Mouse (Mus musculus) limb, embryonic 14.5 days (tissue): ENCODE measurements around the gene Tbccd1. TPM values are rescaled to one million over a fixed set of nuclear protein-coding genes. Genes with fewer than 3 reads are reported as not detected.

ENCODE experiments used
- ATAC-seq: fragments of 200-750 bp; cut with Nextera tagmentation; 2 replicates; pipeline ENCODE4 v1.8.0; 2017; ENCODE audit warnings: low read depth, moderate number of reproducible peaks, moderate TSS enrichment; ENCODE audit not compliant: low FRiP score
- DNase-seq: peaks from one replicate; pipeline ENCODE4 v3.0.0-alpha.2; 2015; ENCODE audit warnings: low spot score
- H3K27ac ChIP-seq: fragments of 300-500 bp; sonication (generic); replicated peaks from 2 replicates; pipeline ENCODE4 v1.5.1; 2014; ENCODE audit warnings: low read depth, mild to moderate bottlenecking, low read length, moderate library complexity, mixed read lengths
- H3K27me3 ChIP-seq: fragments of 300-500 bp; sonication (generic); 2 replicates; pipeline ENCODE4 v1.6.1; 2014; ENCODE audit warnings: low read length, mixed read lengths; ENCODE audit not compliant: control insufficient read depth, insufficient read depth
- H3K36me3 ChIP-seq: fragments of 300-500 bp; sonication (generic); 2 replicates; pipeline ENCODE4 v1.6.1; 2014; ENCODE audit warnings: mild to moderate bottlenecking, low read length, moderate library complexity, mixed read lengths; ENCODE audit not compliant: control insufficient read depth, insufficient read depth
- H3K4me1 ChIP-seq: fragments of 300-500 bp; sonication (generic); 2 replicates; pipeline ENCODE4 v1.6.1; 2014; ENCODE audit warnings: antibody characterized with exemption, low read length, mixed read lengths; ENCODE audit not compliant: control insufficient read depth, insufficient read depth
- H3K4me2 ChIP-seq: fragments of 300-500 bp; sonication (generic); replicated peaks from 2 replicates; pipeline ENCODE4 v1.6.1; 2014; ENCODE audit warnings: low read depth, mild to moderate bottlenecking, low read length, moderate library complexity; ENCODE audit not compliant: severe bottlenecking
- H3K4me3 ChIP-seq: fragments of 300-500 bp; sonication (generic); replicated peaks from 2 replicates; pipeline ENCODE4 v1.5.1; 2014; ENCODE audit warnings: low read length
- H3K9ac ChIP-seq: fragments of 300-500 bp; sonication (generic); 2 replicates; pipeline ENCODE4 v1.6.1; 2014; ENCODE audit warnings: mild to moderate bottlenecking, low read depth, low read length, moderate library complexity; ENCODE audit not compliant: severe bottlenecking
- H3K9me3 ChIP-seq: fragments of 300-500 bp; sonication (generic); 2 replicates; pipeline ENCODE4 v1.6.1; 2016; ENCODE audit warnings: low read length; ENCODE audit not compliant: control insufficient read depth
- POLR2A ChIP-seq: fragments of 200-500 bp; IDR thresholded peaks from 2 replicates; pipeline ENCODE4 v1.8.0; 2012; ENCODE audit warnings: inconsistent platforms, mild to moderate bottlenecking, moderate library complexity, borderline replicate concordance; ENCODE audit not compliant: insufficient read depth, insufficient read length; ENCODE audit errors: extremely low read depth
- WGBS: fragments of 180-500 bp; shearing (Covaris S2); extraction: QIAGEN DNeasy Blood & Tissue Kit; methylation state at CpG from one replicate; pipeline ENCODE4 v1.1.7; 2014; 5-methylcytosine and 5-hydroxymethylcytosine counted together
- polyA plus RNA-seq, 2 experiments: library from polyadenylated mRNA; depleted of rRNA in 1 of 2; stranded (reverse) in 1 of 2; unstranded in 1 of 2; fragments of >200 nt; fragmentation: Nextera tagmentation in 1 of 2; extraction: Ambion mirVana in 1 of 2; gene quantifications; 2 replicates each; pipeline versions ENCODE4 v1.2.1 to v1.2.3; 2012 to 2014

Gene Tbccd1
- polyA plus RNA-seq, 2 experiments, result 23.0 to 26.0 TPM

GRCm38 (mm10) chr16:22844834-22845233 lies 12.6 kb downstream of the Tbccd1 start:
- H3K4me2 ChIP-seq, result peak overlapping the region; percentile 96
- 0 out of 2 replicates have a peak, but pooled peaks cover 6% of the 10 kb centered on the region for H3K4me1 ChIP-seq
- no peaks in the 10 kb centered on the region for H3K27me3 ChIP-seq
- no peaks in the 10 kb centered on the region for H3K9me3 ChIP-seq
- 36% methylated on average over 5 of the region's 5 CpGs for WGBS
- H3K36me3 ChIP-seq, result no peaks in the 10 kb centered on the region; the same call in 1 of the 2 replicates
- 0 out of 2 replicates have a peak overlapping the region, but pooled peaks have one; percentile 61 for H3K27ac ChIP-seq
- H3K9ac ChIP-seq, result peak overlapping the region; percentile 84
- peak overlapping the region; percentile 60 for H3K4me3 ChIP-seq
- no peak for DNase-seq
- TF ChIP-seq POLR2A, result no peak
- no peak for ATAC-seq

GRCm38 (mm10) chr16:22844061-22844801 lies 13.2 kb downstream of the Tbccd1 start:
- peak; percentile 60; the same call in 1 of the 2 replicates for TF ChIP-seq POLR2A
- peak overlapping the region; percentile 84 for H3K9ac ChIP-seq
- H3K4me2 ChIP-seq, result peak overlapping the region; percentile 96
- WGBS, result 6% methylated on average over 26 of the region's 26 CpGs
- peak overlapping the region; percentile 60 for H3K4me3 ChIP-seq
- H3K27me3 ChIP-seq, result no peaks in the 10 kb centered on the region
- H3K9me3 ChIP-seq, result no peaks in the 10 kb centered on the region
- peak; percentile 95 for ATAC-seq
- H3K4me1 ChIP-seq, result 0 out of 2 replicates have a peak, but pooled peaks cover 6% of the 10 kb centered on the region
- DNase-seq, result peak; percentile 89
- no peaks in the 10 kb centered on the region for H3K36me3 ChIP-seq
- H3K27ac ChIP-seq, result peak overlapping the region; percentile 61; the same call in 1 of the 2 replicates

- TF ChIP-seq POLR2A, result no peak
- H3K27me3 ChIP-seq, result no peaks in the 10 kb centered on the region
- H3K36me3 ChIP-seq, result no peaks in the 10 kb centered on the region
- H3K4me3 ChIP-seq, result no peak overlapping the region
- H3K4me2 ChIP-seq, result no peak overlapping the region
- H3K9ac ChIP-seq, result no peak overlapping the region
- DNase-seq (no peak), ATAC-seq (no peak)
- no peaks in the 10 kb centered on the region for H3K9me3 ChIP-seq
- WGBS, result 96% methylated on average over 5 of the region's 5 CpGs
- 0 out of 2 replicates have a peak, but pooled peaks cover 6% of the 10 kb centered on the region for H3K4me1 ChIP-seq
- no peak overlapping the region for H3K27ac ChIP-seq
Observed at GRCm38 (mm10) chr16:22842871-22843270, 14.6 kb downstream of the Tbccd1 start.

DNA sequence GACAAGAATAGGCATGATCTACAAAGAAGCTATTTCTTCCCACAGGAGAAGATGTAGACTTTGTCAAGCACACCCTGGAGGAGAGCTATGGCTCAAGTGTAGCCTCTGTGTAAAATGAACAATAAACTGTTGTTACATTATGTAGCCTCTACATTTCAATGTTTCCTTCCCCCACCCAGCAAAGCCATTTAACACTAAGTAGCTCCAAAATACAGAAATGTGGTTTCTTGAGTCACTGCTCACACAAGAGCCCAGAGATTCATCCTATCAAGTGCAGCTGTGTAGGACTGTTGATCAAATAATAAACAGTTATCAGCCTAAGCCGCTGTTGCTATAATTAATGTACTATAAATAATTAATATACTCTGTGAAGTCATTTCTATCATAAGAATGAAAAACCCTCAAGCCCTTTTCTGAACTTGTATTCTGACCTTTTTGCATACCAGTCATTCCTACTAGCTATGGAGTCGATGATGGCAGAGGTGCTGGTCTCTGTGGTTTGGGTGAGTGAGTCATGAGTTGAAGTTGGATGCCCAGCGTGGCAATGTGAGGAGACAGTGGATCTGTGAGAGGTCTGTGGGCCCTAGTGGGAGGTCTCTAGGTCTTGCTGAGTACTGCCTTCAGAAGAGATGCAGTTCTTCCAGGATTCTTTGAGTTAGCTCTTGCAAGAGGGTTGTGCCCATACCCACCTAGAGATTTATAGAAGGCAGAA lies 18.2 kb downstream of the Tbccd1 start:
- Histone ChIP-seq H3K9me3 (no peaks in the 10 kb centered on the region), H3K36me3 (peaks cover 14% of the 10 kb centered on the region), H3K4me1 (no peaks in the 10 kb centered on the region), H3K27ac (no peak overlapping the region), H3K27me3 (no peaks in the 10 kb centered on the region), H3K4me3 (no peak overlapping the region), H3K9ac (no peak overlapping the region), H3K4me2 (no peak overlapping the region)
- 97% methylated on average over 3 of the region's 3 CpGs for WGBS
- no peak for TF ChIP-seq POLR2A
- DNase-seq, result no peak
- ATAC-seq, result no peak

- no peak for TF ChIP-seq POLR2A
- peaks cover 27% of the 10 kb centered on the region for H3K36me3 ChIP-seq
- 87% methylated on average over 3 of the region's 3 CpGs for WGBS
Observed at GRCm38 (mm10) chr16:22832932-22833525, 24.4 kb downstream of the Tbccd1 start.

More at GRCm38 (mm10) chr16:22832932-22833525, 24.4 kb downstream of the Tbccd1 start:
- no peaks in the 10 kb centered on the region for H3K9me3 ChIP-seq
- DNase-seq (no peak), ATAC-seq (no peak)
- no peaks in the 10 kb centered on the region for H3K27me3 ChIP-seq
- no peak overlapping the region for H3K4me3 ChIP-seq
- H3K4me1 ChIP-seq, result no peaks in the 10 kb centered on the region
- no peak overlapping the region for H3K4me2 ChIP-seq
- H3K9ac ChIP-seq, result no peak overlapping the region
- H3K27ac ChIP-seq, result no peak overlapping the region
